Mouse (Mus musculus) neural tube, embryonic 11.5 days (tissue): ENCODE measurements around the gene Pgf. TPM values are rescaled to one million over a fixed set of nuclear protein-coding genes. Genes with fewer than 3 reads are reported as not detected.
A peak's percentile ranks its signal among the peaks of the same experiment; 100 is the strongest.

ENCODE experiments used
- ATAC-seq: fragments of 200-750 bp; cut with Nextera tagmentation; 2 replicates; pipeline ENCODE4 v1.8.0; 2017; ENCODE audit warnings: moderate number of reproducible peaks, mild to moderate bottlenecking, moderate TSS enrichment, moderate library complexity; ENCODE audit not compliant: insufficient read depth, low FRiP score, low TSS enrichment
- DNase-seq: peaks from one replicate; pipeline ENCODE4 v3.0.0-alpha.2; 2015; ENCODE audit warnings: low spot score
- H3K27ac ChIP-seq: fragments of 300-500 bp; sonication (generic); 2 replicates; pipeline ENCODE4 v1.5.1; 2014; ENCODE audit warnings: low read depth, mild to moderate bottlenecking, low read length
- H3K27me3 ChIP-seq: fragments of 300-500 bp; sonication (generic); 2 replicates; pipeline ENCODE4 v1.6.1; 2014; ENCODE audit warnings: mild to moderate bottlenecking, low read length, mixed read lengths; ENCODE audit not compliant: control insufficient read depth, insufficient read depth
- H3K36me3 ChIP-seq: fragments of 300-500 bp; sonication (generic); 2 replicates; pipeline ENCODE4 v1.6.1; 2014; ENCODE audit warnings: mild to moderate bottlenecking, low read length, moderate library complexity, mixed read lengths; ENCODE audit not compliant: control insufficient read depth, insufficient read depth
- H3K4me1 ChIP-seq: fragments of 300-500 bp; sonication (generic); 2 replicates; pipeline ENCODE4 v1.6.1; 2014; ENCODE audit warnings: low read length, mixed read lengths; ENCODE audit not compliant: control insufficient read depth, insufficient read depth
- H3K4me2 ChIP-seq: fragments of 300-500 bp; sonication (generic); 2 replicates; pipeline ENCODE4 v1.6.1; 2014; ENCODE audit warnings: low read depth, mild to moderate bottlenecking, moderate library complexity
- H3K4me3 ChIP-seq: fragments of 300-500 bp; sonication (generic); 2 replicates; pipeline ENCODE4 v1.5.1; 2014; ENCODE audit warnings: low read depth, low read length
- H3K9ac ChIP-seq: fragments of 300-500 bp; sonication (generic); 2 replicates; pipeline ENCODE4 v1.6.1; 2014; ENCODE audit warnings: mild to moderate bottlenecking, low read length
- H3K9me3 ChIP-seq: fragments of 300-500 bp; sonication (generic); 2 replicates; pipeline ENCODE4 v1.6.1; 2016; ENCODE audit warnings: low read length; ENCODE audit not compliant: control insufficient read depth
- WGBS: fragments of 180-500 bp; shearing (Covaris S2); extraction: QIAGEN DNeasy Blood & Tissue Kit; methylation state at CpG from one replicate; pipeline ENCODE4 v1.1.7; 2014; 5-methylcytosine and 5-hydroxymethylcytosine counted together
- polyA plus RNA-seq: library from polyadenylated mRNA; unstranded; fragments of >200 nt; fragmentation: Nextera tagmentation; extraction: Ambion mirVana; gene quantifications from 2 replicates; pipeline ENCODE4 v1.2.1, GENCODE M21; 2014

Pgf gene
- polyA plus RNA-seq, 1 experiment from 2014 or later = 7.1 TPM

- no peaks in the 10 kb centered on the region for H3K36me3 ChIP-seq
- WGBS = 70% methylated on average over 5 of the region's 5 CpGs
- no peak overlapping the region for H3K27ac ChIP-seq
- H3K4me2 ChIP-seq = no peak overlapping the region
- DNase-seq (no peak), ATAC-seq (no peak)
- no peak overlapping the region for H3K4me3 ChIP-seq
- no peaks in the 10 kb centered on the region; the same call in 1 of the 2 replicates for H3K4me1 ChIP-seq
- no peaks in the 10 kb centered on the region for H3K27me3 ChIP-seq
- no peaks in the 10 kb centered on the region for H3K9me3 ChIP-seq
- no peak overlapping the region for H3K9ac ChIP-seq
Observed at GRCm38 (mm10) chr12:85184118-85184517, 6.5 kb upstream of the Pgf start.

GRCm38 (mm10) chr12:85182898-85183297 lies 5.3 kb upstream of the Pgf start:
- Histone ChIP-seq H3K9me3 (no peaks in the 10 kb centered on the region), H3K27me3 (peaks cover 4% of the 10 kb centered on the region; the same call in 1 of the 2 replicates), H3K4me1 (no peaks in the 10 kb centered on the region; the same call in 1 of the 2 replicates), H3K4me2 (no peak overlapping the region), H3K9ac (no peak overlapping the region; the same call in 1 of the 2 replicates), H3K4me3 (no peak overlapping the region), H3K27ac (no peak overlapping the region), H3K36me3 (no peaks in the 10 kb centered on the region)
- no peak for DNase-seq
- ATAC-seq = no peak
- WGBS = 74% methylated on average over 5 of the region's 5 CpGs

- 5% methylated on average over 8 of the region's 8 CpGs for WGBS
- 0 out of 2 replicates have a peak overlapping the region, but pooled peaks have one; percentile 17 for H3K4me2 ChIP-seq
- H3K36me3 ChIP-seq = no peaks in the 10 kb centered on the region
- peaks cover 4% of the 10 kb centered on the region; the same call in 1 of the 2 replicates for H3K4me1 ChIP-seq
- H3K4me3 ChIP-seq = no peak overlapping the region
- peak; percentile 66 for DNase-seq
- H3K27ac ChIP-seq = peak overlapping the region; percentile 17; the same call in 1 of the 2 replicates
- H3K27me3 ChIP-seq = peaks cover 6% of the 10 kb centered on the region; the same call in 1 of the 2 replicates
- peak; percentile 77 for ATAC-seq
- H3K9ac ChIP-seq = 0 out of 2 replicates have a peak overlapping the region, but pooled peaks have one; percentile 15
- H3K9me3 ChIP-seq = no peaks in the 10 kb centered on the region
Observed at GRCm38 (mm10) chr12:85182345-85182643, 4.7 kb upstream of the Pgf start.

GRCm38 (mm10) chr12:85181475-85182344 lies 4.1 kb upstream of the Pgf start:
- H3K9ac ChIP-seq = 0 out of 2 replicates have a peak overlapping the region, but pooled peaks have one; percentile 15
- peak; percentile 72 for ATAC-seq
- 32% methylated on average over 14 of the region's 17 CpGs for WGBS

GRCm38 (mm10) chr12:85178294-85178693 lies 704 bp upstream of the Pgf start:
- Histone ChIP-seq H3K27me3 (peaks cover 13% of the 10 kb centered on the region), H3K9me3 (no peaks in the 10 kb centered on the region), H3K9ac (no peak overlapping the region), H3K4me1 (peaks cover 25% of the 10 kb centered on the region), H3K27ac (no peak overlapping the region), H3K4me3 (no peak overlapping the region), H3K36me3 (no peaks in the 10 kb centered on the region), H3K4me2 (no peak overlapping the region)
- WGBS = 86% methylated on average over 2 of the region's 2 CpGs
- ATAC-seq = no peak
- DNase-seq = no peak

More at GRCm38 (mm10) chr12:85181475-85182344, 4.1 kb upstream of the Pgf start:
- Histone ChIP-seq H3K4me3 (no peak overlapping the region), H3K4me2 (0 out of 2 replicates have a peak overlapping the region, but pooled peaks have one; percentile 17), H3K27ac (peak overlapping the region; percentile 17; the same call in 1 of the 2 replicates), H3K36me3 (no peaks in the 10 kb centered on the region), H3K9me3 (no peaks in the 10 kb centered on the region), H3K27me3 (peaks cover 9% of the 10 kb centered on the region), H3K4me1 (peaks cover 7% of the 10 kb centered on the region)
- DNase-seq = no peak

DNA sequence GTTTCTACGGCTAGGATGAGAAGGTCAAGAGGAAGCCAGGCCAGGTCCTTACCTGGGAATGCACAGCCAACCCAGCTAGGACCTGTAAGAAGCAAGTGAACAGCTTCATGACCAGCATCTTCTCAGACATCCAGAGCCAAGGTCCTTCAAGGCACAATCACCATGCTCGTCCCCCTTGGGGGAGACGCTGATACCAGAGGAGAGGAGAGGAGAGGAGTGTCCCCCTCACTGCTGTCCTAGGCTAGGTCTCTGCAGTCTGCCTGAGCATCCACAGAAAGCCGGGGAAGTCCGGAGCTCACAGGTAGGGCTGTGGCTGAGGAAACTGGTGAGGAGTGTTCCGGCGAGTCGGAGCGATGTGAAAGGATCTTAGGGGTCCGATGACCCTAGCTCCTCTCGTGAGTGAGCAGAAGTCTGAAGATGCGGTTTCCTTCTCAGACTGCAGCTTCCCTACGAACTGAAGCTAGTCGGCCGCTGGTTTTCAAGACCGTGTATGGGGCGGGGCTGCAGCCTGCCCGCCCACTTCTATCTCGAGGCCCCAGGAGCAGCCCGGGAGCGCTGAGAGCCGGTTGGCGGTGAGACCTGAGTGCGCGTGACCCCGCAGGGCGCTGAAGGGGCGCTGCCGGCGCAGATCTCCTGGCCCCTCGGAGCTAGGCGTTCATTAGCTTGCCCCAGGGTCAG lies 605 bp downstream of the Pgf start:
- Histone ChIP-seq H3K9me3 (no peaks in the 10 kb centered on the region), H3K27ac (no peak overlapping the region), H3K4me1 (peaks cover 25% of the 10 kb centered on the region), H3K9ac (peak overlapping the region; percentile 11), H3K27me3 (peaks cover 13% of the 10 kb centered on the region), H3K36me3 (no peaks in the 10 kb centered on the region), H3K4me2 (peak overlapping the region; percentile 40), H3K4me3 (peak overlapping the region; percentile 17)
- ATAC-seq (no peak), DNase-seq (peak; percentile 67)
- WGBS = 3% methylated on average over 32 of the region's 32 CpGs

GRCm38 (mm10) chr12:85175926-85176845 lies 1.4 kb downstream of the Pgf start:
- H3K27ac ChIP-seq = no peak overlapping the region
- ATAC-seq = peak; percentile 85
- H3K4me1 ChIP-seq = peaks cover 25% of the 10 kb centered on the region

More at GRCm38 (mm10) chr12:85175926-85176845, 1.4 kb downstream of the Pgf start:
- H3K9me3 ChIP-seq = no peaks in the 10 kb centered on the region
- 14% methylated on average over 11 of the region's 11 CpGs for WGBS
- H3K27me3 ChIP-seq = peaks cover 13% of the 10 kb centered on the region
- DNase-seq = peak; percentile 75
- H3K4me2 ChIP-seq = peak overlapping the region; percentile 40
- H3K4me3 ChIP-seq = peak overlapping the region; percentile 17
- peak overlapping the region; percentile 36 for H3K9ac ChIP-seq
- H3K36me3 ChIP-seq = no peaks in the 10 kb centered on the region
